Mouse (Mus musculus) thymus, adult 2 months (tissue): Measurements from ENCODE around the gene Ralgps2.

Experiments used
- CTCF ChIP-seq: fragments of 200-500 bp; IDR thresholded peaks from 2 replicates; pipeline ENCODE4 v1.5.1; 2012; ENCODE audit warnings: mild to moderate bottlenecking, control low read depth, low read length, moderate library complexity, borderline replicate concordance; ENCODE audit not compliant: control insufficient read depth, poor library complexity, insufficient read depth; ENCODE audit errors: extremely low read depth
- POLR2A ChIP-seq: fragments of 200-500 bp; IDR thresholded peaks from 2 replicates; pipeline ENCODE4 v1.6.1; 2012; ENCODE audit warnings: mild to moderate bottlenecking, low read length, control low read depth, moderate library complexity; ENCODE audit not compliant: control insufficient read depth, poor library complexity, insufficient read depth; ENCODE audit errors: extremely low read depth

GRCm38 (mm10) chr1:156765311-156765710 lies 174.1 kb downstream of the Ralgps2 start:
- TF ChIP-seq CTCF (no peak), POLR2A (no peak)
